ENCODE assay signal across 16 mouse cellular contexts in genomic region chr1:183248144-183248543, GRCm38 (mm10).
"Had no signal": no experiment of that assay in that cellular context is flagged by ENCODE, and none has a peak within 500 bp of the region (broad histone marks: within the 10 kb centered on the region; RNA-seq: fewer than 3 reads in every experiment).

No protein-coding gene starts in this region.

- H3K4me3 ChIP-seq: layer of hippocampus, adult 2 months; limb, embryonic 13.5 days; midbrain, embryonic 10.5 days; myocyte; neural tube, embryonic 15.5 days; stomach, embryonic 15.5 days had no signal

- H3K9me3 ChIP-seq: neural tube, embryonic 15.5 days; stomach, embryonic 15.5 days had no signal

- H3K4me2 ChIP-seq: limb, embryonic 13.5 days; neural tube, embryonic 15.5 days; stomach, embryonic 15.5 days had no signal

- H3K36me3 ChIP-seq: limb, embryonic 13.5 days; midbrain, embryonic 10.5 days; neural tube, embryonic 15.5 days; stomach, embryonic 15.5 days had no signal

- DNase-seq: kidney, adult 18-20 months; kidney, postnatal 10 days; kidney, postnatal 4 days; left cerebral cortex, postnatal 4 days; lung, adult 18-20 months; right cerebral cortex, postnatal 4 days; spleen, adult 18-20 months; thymus, adult 2 months; thymus, postnatal 25 days had no signal

- H3K4me1 ChIP-seq: stomach, embryonic 15.5 days had no signal

- H3K9ac ChIP-seq: limb, embryonic 13.5 days; neural tube, embryonic 15.5 days; stomach, embryonic 15.5 days had no signal

- H3K27me3 ChIP-seq: limb, embryonic 13.5 days; neural tube, embryonic 15.5 days; stomach, embryonic 15.5 days had no signal

- H3K27ac ChIP-seq: layer of hippocampus, adult 2 months; limb, embryonic 13.5 days; neural tube, embryonic 15.5 days; stomach, embryonic 15.5 days had no signal

- ATAC-seq: inflammation-experienced regulatory T-cells, adult 6 months had no signal
